Mouse (Mus musculus) CH12.LX (cell line): ENCODE measurements around the gene Ski. TPM values are rescaled to one million over a fixed set of nuclear protein-coding genes. Genes with fewer than 3 reads are reported as not detected.
A peak's percentile ranks its signal among the peaks of the same experiment; 100 is the strongest.

ENCODE experiments used
- DNase-seq: peaks from one replicate; pipeline ENCODE4 v3.0.0-alpha.2; 2013; ENCODE audit errors: extremely low read depth
- H3K27ac ChIP-seq: 2 replicates; pipeline ENCODE4 v1.5.1; 2012; ENCODE audit warnings: low read depth, mild to moderate bottlenecking, control low read depth, moderate library complexity; ENCODE audit not compliant: insufficient read depth
- H3K27me3 ChIP-seq: replicated peaks from 2 replicates; pipeline ENCODE3; 2012; ENCODE audit warnings: inconsistent platforms
- H3K36me3 ChIP-seq, 2 experiments: replicated peaks in 1 of 2; 2 replicates each; pipeline versions ENCODE3 to v1.6.1; 2012; ENCODE audit warnings: inconsistent platforms in 1 of 2, low read length in 1 of 2, mild to moderate bottlenecking in 1 of 2, mixed read lengths in 1 of 2, moderate library complexity in 1 of 2; ENCODE audit not compliant: control insufficient read depth in 1 of 2, insufficient read depth in 1 of 2
- H3K4me1 ChIP-seq, 2 experiments: 2 replicates each; pipeline ENCODE4 v1.6.1; 2012; ENCODE audit warnings: inconsistent platforms in 1 of 2, moderate library complexity in 1 of 2; ENCODE audit not compliant: insufficient read depth in 2 of 2, control insufficient read depth in 1 of 2
- H3K4me2 ChIP-seq: 2 replicates; pipeline ENCODE4 v1.6.1; 2012; ENCODE audit warnings: low read depth, mild to moderate bottlenecking, control low read depth; ENCODE audit not compliant: poor library complexity, insufficient read depth, severe bottlenecking
- H3K4me3 ChIP-seq, 3 experiments: fragments of 150-350 bp in 1 of 3; sonication (generic) in 1 of 3; replicated peaks in 1 of 3; 2 replicates each; pipeline versions ENCODE3 to v1.5.1; 2011 to 2012; ENCODE audit warnings: low read depth in 2 of 3, low read length in 2 of 3, mild to moderate bottlenecking in 2 of 3, moderate library complexity in 2 of 3, control low read depth in 1 of 3, improper control_type of control experiment in 1 of 3, inconsistent platforms in 1 of 3, mixed read lengths in 1 of 3; ENCODE audit not compliant: poor library complexity in 1 of 3
- H3K79me2 ChIP-seq: replicated peaks from 2 replicates; pipeline ENCODE4 v1.6.1; 2012; ENCODE audit warnings: mild to moderate bottlenecking, moderate library complexity; ENCODE audit not compliant: control insufficient read depth, poor library complexity, insufficient read depth, severe bottlenecking; ENCODE audit errors: extremely low read depth
- H3K9ac ChIP-seq: 2 replicates; pipeline ENCODE4 v1.6.1; 2012; ENCODE audit warnings: low read depth, mild to moderate bottlenecking, control low read depth, moderate library complexity; ENCODE audit not compliant: insufficient read depth
- H3K9me3 ChIP-seq: replicated peaks from 2 replicates; pipeline ENCODE3; 2012; ENCODE audit warnings: low read length, inconsistent platforms, mixed read lengths
- BHLHE40 ChIP-seq: IDR thresholded peaks from 2 replicates; pipeline ENCODE4 v1.6.1; 2011; ENCODE audit warnings: mild to moderate bottlenecking, low read depth, low read length, improper control_type of control experiment
- EP300 ChIP-seq: IDR thresholded peaks from 2 replicates; pipeline ENCODE4 v1.6.1; 2011; ENCODE audit warnings: low read length, improper control_type of control experiment
- ETS1 ChIP-seq: conservative IDR thresholded peaks from 2 replicates; pipeline ENCODE4 v1.6.1; 2012; ENCODE audit warnings: low read depth, mild to moderate bottlenecking, inconsistent platforms, low read length, improper control_type of control experiment, moderate library complexity
- IRF4 ChIP-seq: IDR thresholded peaks from 2 replicates; pipeline ENCODE4 v1.6.1; 2014; ENCODE audit warnings: low read depth, mild to moderate bottlenecking, inconsistent platforms, low read length, improper control_type of control experiment
- JUN ChIP-seq: IDR thresholded peaks from 2 replicates; pipeline ENCODE4 v1.6.1; 2011; ENCODE audit warnings: low read depth, mild to moderate bottlenecking, low read length, improper control_type of control experiment, moderate library complexity; ENCODE audit not compliant: insufficient read depth
- JUND ChIP-seq: conservative IDR thresholded peaks from 2 replicates; pipeline ENCODE4 v1.6.1; 2011; ENCODE audit warnings: low read depth, low read length, improper control_type of control experiment
- KAT2A ChIP-seq: IDR thresholded peaks from 2 replicates; pipeline ENCODE4 v1.6.1; 2012; ENCODE audit warnings: low read length, improper control_type of control experiment, inconsistent platforms; ENCODE audit not compliant: insufficient replicate concordance
- MAFK ChIP-seq: IDR thresholded peaks from 2 replicates; pipeline ENCODE4 v1.6.1; 2011; ENCODE audit warnings: low read length, improper control_type of control experiment; ENCODE audit not compliant: insufficient replicate concordance
- MAX ChIP-seq: IDR thresholded peaks from 2 replicates; pipeline ENCODE4 v1.6.1; 2011; ENCODE audit warnings: low read length, improper control_type of control experiment
- MYC ChIP-seq: IDR thresholded peaks from 2 replicates; pipeline ENCODE4 v1.6.1; 2011; ENCODE audit warnings: low read depth, mild to moderate bottlenecking, improper control_type of control experiment, low read length
- NELFE ChIP-seq: IDR thresholded peaks from 2 replicates; pipeline ENCODE4 v1.6.1; 2011; ENCODE audit warnings: low read depth, low read length, improper control_type of control experiment
- PAX5 ChIP-seq: IDR thresholded peaks from 2 replicates; pipeline ENCODE4 v1.6.1; 2012; ENCODE audit warnings: low read length, inconsistent platforms, mixed read lengths
- POLR2AphosphoS2 ChIP-seq: IDR thresholded peaks from 2 replicates; pipeline ENCODE4 v1.6.1; 2011; ENCODE audit warnings: low read depth, low read length, improper control_type of control experiment
- TCF12 ChIP-seq: IDR thresholded peaks from 2 replicates; pipeline ENCODE4 v1.6.1; 2014; ENCODE audit warnings: low read depth, mild to moderate bottlenecking, inconsistent platforms, low read length, improper control_type of control experiment
- UBTF ChIP-seq: IDR thresholded peaks from 2 replicates; pipeline ENCODE4 v1.6.1; 2012; ENCODE audit warnings: low read depth, mild to moderate bottlenecking, inconsistent platforms, low read length, improper control_type of control experiment, moderate library complexity
- USF1 ChIP-seq: IDR thresholded peaks from 2 replicates; pipeline ENCODE4 v1.6.1; 2014; ENCODE audit warnings: low read depth, mild to moderate bottlenecking, inconsistent platforms, low read length, improper control_type of control experiment
- ZNF384 ChIP-seq: IDR thresholded peaks from 2 replicates; pipeline ENCODE4 v1.6.1; 2012; ENCODE audit warnings: low read depth, low read length, improper control_type of control experiment, inconsistent platforms
- dilution Hi-C: fragments of 300-500 bp; cut with MboI; formaldehyde crosslinking; loops from 2 replicates; pipeline ENCODE4 v1.14.3; 2020; ENCODE audit warnings: low sequenced_read_pairs; ENCODE audit not compliant: extremely low pct_unique_long_range_greater_than_20kb, extremely low pct_ligation_motif_present
- in situ Hi-C: fragments of 300-500 bp; cut with MboI; formaldehyde crosslinking; loops from 3 replicates; pipeline ENCODE4 v1.14.3; 2019; ENCODE audit warnings: low sequenced_read_pairs, low pct_ligation_motif_present, low pct_unique_long_range_greater_than_20kb, mixed read lengths
- polyA plus RNA-seq: library from polyadenylated mRNA; unstranded; fragments of >175 nt; gene quantifications from 2 replicates; pipeline ENCODE4 v1.2.1, GENCODE M21; 2012; ENCODE audit warnings: low read depth; ENCODE audit not compliant: insufficient read length
- total RNA-seq, 2 experiments: library from RNA; depleted of rRNA; stranded (reverse); fragments of 300-350 nt in 1 of 2; fragments of >200 nt in 1 of 2; gene quantifications; 2 replicates each; pipeline ENCODE4 v1.2.3; 2012 to 2014

Gene Ski
- total and polyA plus RNA-seq, 3 experiments = 4.1 to 17.9 (median 10.1) TPM

DNA sequence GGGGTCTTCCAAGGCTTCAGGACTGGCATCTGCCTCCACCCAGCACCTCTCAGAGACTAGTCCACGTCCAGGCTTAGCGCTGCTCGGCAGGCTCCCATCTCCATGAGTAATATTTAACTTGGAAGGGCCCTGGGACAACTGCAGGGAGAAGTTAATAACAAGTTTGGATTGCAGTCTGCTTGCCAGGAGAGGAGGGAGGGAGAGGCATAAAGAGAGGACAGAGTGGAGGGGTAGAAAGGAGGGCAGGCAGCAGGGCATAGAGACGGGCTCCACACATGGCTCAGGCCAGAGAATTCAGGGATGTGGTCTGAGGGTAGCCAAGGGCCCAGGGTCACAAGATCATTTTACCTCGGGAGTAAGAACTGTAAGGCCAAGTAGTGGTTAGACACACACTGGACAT, 15.9 kb upstream of the Ski start:
- no peak overlapping the region for H3K4me3 ChIP-seq
- H3K79me2 ChIP-seq = no peaks in the 10 kb centered on the region
- H3K36me3 ChIP-seq = no peaks in the 10 kb centered on the region
- no peak for DNase-seq
- dilution Hi-C loops = no loop called here
- no peak overlapping the region for H3K4me2 ChIP-seq
- no peaks in the 10 kb centered on the region for H3K9me3 ChIP-seq
- no peak overlapping the region for H3K27ac ChIP-seq
- no peak overlapping the region for H3K9ac ChIP-seq
- H3K27me3 ChIP-seq = peaks cover 34% of the 10 kb centered on the region
- peaks cover 45 to 50% of the 10 kb centered on the region in 2 experiments for H3K4me1 ChIP-seq
- in situ Hi-C loops = loop anchor here (25.0 kb wide), 1 partner anchor 276 kb away; the partner anchor contains the start of genes Hes5 and Pank4
- TF ChIP-seq KAT2A = no peak
- no peak for TF ChIP-seq MYC
- no peak for TF ChIP-seq PAX5
- no peak for TF ChIP-seq MAX
- no peak for TF ChIP-seq JUND
- TF ChIP-seq UBTF = no peak
- no peak for TF ChIP-seq BHLHE40
- TF ChIP-seq POLR2AphosphoS2 = no peak
- TF ChIP-seq ZNF384 = no peak

DNA sequence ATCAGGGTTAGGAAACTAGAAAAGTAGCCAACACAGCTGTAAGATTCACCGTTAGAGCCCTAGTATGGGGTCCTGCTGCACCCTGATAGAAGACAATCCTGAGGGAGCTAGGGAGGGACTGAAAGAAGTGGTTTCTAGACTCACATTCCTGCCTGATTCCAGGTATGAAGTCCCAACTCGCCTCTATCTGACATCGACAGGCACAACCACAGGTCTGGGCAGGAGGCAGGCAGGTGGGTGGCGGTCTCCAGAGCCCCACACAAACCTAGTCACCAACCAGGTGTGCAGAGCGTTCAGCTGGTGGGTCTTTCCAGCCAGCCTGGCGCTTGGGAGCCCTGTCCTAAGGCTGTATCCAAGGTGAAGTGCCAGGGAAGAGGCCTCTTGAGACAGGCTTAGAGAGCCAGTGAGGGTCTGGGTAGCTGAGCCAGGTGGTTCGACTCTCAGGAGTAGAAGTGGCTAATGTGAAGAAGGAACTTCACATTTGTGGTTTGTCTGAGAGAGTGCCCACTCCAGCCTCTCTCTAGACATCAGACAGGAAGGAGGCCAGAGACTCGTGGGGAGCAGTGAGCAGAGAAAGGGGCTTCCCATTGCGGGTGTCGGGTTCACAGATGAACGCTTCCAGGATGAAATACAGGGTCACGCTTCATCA, 14.5 kb upstream of the Ski start:
- DNase-seq = peak; percentile 67
- Histone ChIP-seq H3K4me1 (peaks cover 44 to 48% of the 10 kb centered on the region in 2 experiments), H3K36me3 (no peaks in the 10 kb centered on the region), H3K4me3 (peak overlapping the region in 1 of 3 experiments; percentile 11), H3K27ac (no peak overlapping the region), H3K9ac (no peak overlapping the region), H3K4me2 (0 out of 2 replicates have a peak overlapping the region, but pooled peaks have one; percentile 9), H3K79me2 (no peaks in the 10 kb centered on the region), H3K27me3 (peaks cover 27% of the 10 kb centered on the region), H3K9me3 (no peaks in the 10 kb centered on the region)
- in situ Hi-C loops (loop anchor here (25.0 kb wide), 1 partner anchor 275 kb away; the partner anchor contains the start of genes Hes5 and Pank4), dilution Hi-C loops (no loop called here)
- TF ChIP-seq IRF4 (peak; percentile 34; the same call in 1 of the 2 replicates), EP300 (peak; percentile 77), JUN (no peak), BHLHE40 (peak; percentile 77), KAT2A (no peak), UBTF (no peak), PAX5 (no peak), MYC (no peak), MAX (no peak), TCF12 (peak; percentile 71), ETS1 (peak; percentile 68), MAFK (peak; percentile 71), NELFE (no peak), USF1 (no peak)
